Mouse (Mus musculus): Measurements from ENCODE around the gene Mok.

GRCm38 (mm10) chr12:110821787-110822186 lies 19.0 kb downstream of the Mok start:
- no peak for TF ChIP-seq POLR2A (IDR thresholded peaks at IDR 0.05; ENCODE audit: extremely low read depth, insufficient read depth, low read length)
- TF ChIP-seq CTCF (IDR thresholded peaks at IDR 0.05; ENCODE audit: extremely low read depth, insufficient read depth, low read length): no peak

All from cortical plate, adult 2 months (tissue).